Mouse (Mus musculus): Measurements from ENCODE around the gene C330021F23Rik. TPM values are rescaled to one million over a fixed set of nuclear protein-coding genes. Genes with fewer than 3 reads are reported as not detected.
A peak's percentile ranks its signal among the peaks of the same experiment; 100 is the strongest.
"Not testable (repeated sequence)": the region's sequence is repeated elsewhere in the genome, so short reads cannot be mapped to it uniquely, and the experiment has no call there.

The C330021F23Rik gene
- polyA plus RNA-seq, 1 experiment from 2014 or later = 0.91 TPM

- Histone ChIP-seq H3K4me1 (ENCODE audit: insufficient read depth) (no peaks in the 10 kb centered on the region), H3K36me3 (ENCODE audit: insufficient read depth) (no peaks in the 10 kb centered on the region), H3K4me3 (ENCODE audit: low read depth, low read length) (no peak overlapping the region), H3K27ac (ENCODE audit: low read depth) (no peak overlapping the region), H3K9me3 (ENCODE audit: low read depth, low read length) (no peaks in the 10 kb centered on the region), H3K27me3 (ENCODE audit: insufficient read depth, low read length) (no peaks in the 10 kb centered on the region), H3K9ac (no peak overlapping the region), H3K4me2 (no peak overlapping the region)
- ATAC-seq (ENCODE audit: insufficient read depth) = no peak
- no peak for DNase-seq
- no peak for TF ChIP-seq CTCF (IDR thresholded peaks at IDR 0.05; ENCODE audit: low read depth)
- 78% methylated on average over 3 of the region's 3 CpGs for WGBS
Measured at GRCm38 (mm10) chr8:3574546-3574945, 6.8 kb downstream of the C330021F23Rik start.

GRCm38 (mm10) chr8:3576211-3576960 is 8.6 kb downstream of the C330021F23Rik start:
- no peak overlapping the region for H3K4me3 ChIP-seq (ENCODE audit: low read depth, low read length)
- DNase-seq (no peak), ATAC-seq (ENCODE audit: insufficient read depth) (no peak)
- no peaks in the 10 kb centered on the region for H3K4me1 ChIP-seq (ENCODE audit: insufficient read depth)
- H3K27ac ChIP-seq (ENCODE audit: low read depth) = no peak overlapping the region
- no peak for TF ChIP-seq CTCF (IDR thresholded peaks at IDR 0.05; ENCODE audit: low read depth)
- no peaks in the 10 kb centered on the region for H3K9me3 ChIP-seq (ENCODE audit: low read depth, low read length)
- H3K36me3 ChIP-seq (ENCODE audit: insufficient read depth) = no peaks in the 10 kb centered on the region
- WGBS = 62% methylated on average over 15 of the region's 15 CpGs
- H3K4me2 ChIP-seq = no peak overlapping the region
- no peaks in the 10 kb centered on the region for H3K27me3 ChIP-seq (ENCODE audit: insufficient read depth, low read length)
- H3K9ac ChIP-seq = no peak overlapping the region

- H3K9ac ChIP-seq = no peak overlapping the region
- H3K36me3 ChIP-seq (ENCODE audit: insufficient read depth) = no peaks in the 10 kb centered on the region
- no peaks in the 10 kb centered on the region for H3K9me3 ChIP-seq (ENCODE audit: low read depth, low read length)
- no peak overlapping the region for H3K4me2 ChIP-seq
- no peaks in the 10 kb centered on the region for H3K27me3 ChIP-seq (ENCODE audit: insufficient read depth, low read length)
- DNase-seq = peak; percentile 22
- H3K4me3 ChIP-seq (ENCODE audit: low read depth, low read length) = no peak overlapping the region
- ATAC-seq (ENCODE audit: insufficient read depth) = peak; percentile 78
- peak overlapping the region; percentile 58 for H3K27ac ChIP-seq (ENCODE audit: low read depth)
- TF ChIP-seq CTCF (IDR thresholded peaks at IDR 0.05; ENCODE audit: low read depth) = no peak
- 66% methylated on average over 9 of the region's 9 CpGs for WGBS
- no peaks in the 10 kb centered on the region for H3K4me1 ChIP-seq (ENCODE audit: insufficient read depth)
Measured at GRCm38 (mm10) chr8:3579390-3580364, 11.9 kb downstream of the C330021F23Rik start.

- not testable (repeated sequence) for H3K27me3 ChIP-seq (ENCODE audit: insufficient read depth, low read length); H3K9me3 ChIP-seq (ENCODE audit: low read depth, low read length); H3K4me1 ChIP-seq (ENCODE audit: insufficient read depth); ATAC-seq (ENCODE audit: insufficient read depth); H3K4me3 ChIP-seq (ENCODE audit: low read depth, low read length); H3K36me3 ChIP-seq (ENCODE audit: insufficient read depth); H3K4me2 ChIP-seq; H3K27ac ChIP-seq (ENCODE audit: low read depth); H3K9ac ChIP-seq; DNase-seq
- WGBS = 73% methylated on average over 1 of the region's 3 CpGs
Measured at GRCm38 (mm10) chr8:3581961-3582360, 14.2 kb downstream of the C330021F23Rik start.

GRCm38 (mm10) chr8:3586452-3586851 is 18.7 kb downstream of the C330021F23Rik start:
- H3K27me3 ChIP-seq (ENCODE audit: insufficient read depth, low read length) = peaks cover 14% of the 10 kb centered on the region
- no peaks in the 10 kb centered on the region for H3K36me3 ChIP-seq (ENCODE audit: insufficient read depth)
- no peak for TF ChIP-seq CTCF (IDR thresholded peaks at IDR 0.05; ENCODE audit: low read depth)
- H3K4me1 ChIP-seq (ENCODE audit: insufficient read depth) = no peaks in the 10 kb centered on the region
- WGBS = 80% methylated on average over 2 of the region's 2 CpGs
- DNase-seq (no peak), ATAC-seq (ENCODE audit: insufficient read depth) (no peak)
- H3K9ac ChIP-seq = no peak overlapping the region
- no peak overlapping the region for H3K4me2 ChIP-seq
- no peak overlapping the region for H3K27ac ChIP-seq (ENCODE audit: low read depth)
- no peaks in the 10 kb centered on the region for H3K9me3 ChIP-seq (ENCODE audit: low read depth, low read length)
- H3K4me3 ChIP-seq (ENCODE audit: low read depth, low read length) = no peak overlapping the region

- peak within 1 kb of the TSS; percentile 59 for H3K9ac ChIP-seq
- no peaks in the 10 kb centered on the region for H3K9me3 ChIP-seq (ENCODE audit: low read depth, low read length)
- no peaks in the 10 kb centered on the region for H3K36me3 ChIP-seq (ENCODE audit: insufficient read depth)
- peak within 1 kb of the TSS; percentile 58 for H3K4me3 ChIP-seq (ENCODE audit: low read depth, low read length)
- H3K27ac ChIP-seq (ENCODE audit: low read depth) = peak within 1 kb of the TSS; percentile 76
- WGBS = 6% methylated on average over 7 of the region's 7 CpGs
- H3K4me1 ChIP-seq (ENCODE audit: insufficient read depth) = no peaks in the 10 kb centered on the region
- peaks cover 14% of the 10 kb centered on the region for H3K27me3 ChIP-seq (ENCODE audit: insufficient read depth, low read length)
- no peak for TF ChIP-seq CTCF (IDR thresholded peaks at IDR 0.05; ENCODE audit: low read depth)
- no peak for DNase-seq
- peak within 1 kb of the TSS; percentile 90 for H3K4me2 ChIP-seq
- ATAC-seq (ENCODE audit: insufficient read depth) = no peak
Measured at GRCm38 (mm10) chr8:3586993-3587390, 19.2 kb downstream of the C330021F23Rik start, which contains the start of gene Camsap3. Camsap3 (plus strand) TSS chr8:3587293.
